Comparison of ENCODE assay signal across 21 mouse cellular contexts in genomic region chr13:77029594-77029993, GRCm38 (mm10).
DNase-seq lines count a peak whose midpoint lies in the region; ATAC-seq and TF ChIP-seq lines count a peak whose summit lies in the region.
"Had no signal": no experiment of that assay in that cellular context is flagged by ENCODE, and none has a peak within 500 bp of the region (broad histone marks: within the 10 kb centered on the region; RNA-seq: fewer than 3 reads in every experiment).

No protein-coding gene starts in this region.

- no peak for DNase-seq in kidney, postnatal 14 days
- peak; percentile 14 for DNase-seq in brain, embryonic 14.5 days (ENCODE audit: low read depth)
- DNase-seq in heart, postnatal 4 days: peak; percentile 20
- DNase-seq in right cerebral cortex, postnatal 25 days: no peak
- DNase-seq in embryo, embryonic 11 days: no peak
- DNase-seq: adrenal gland, postnatal 14 days; cerebellum, adult 18-20 months; forebrain, postnatal 0 days; gastrocnemius, adult 2 months; kidney, adult 2 months; right cerebral cortex, postnatal 4 days; thymus, adult 18-20 months had no signal

- no peaks in the 10 kb centered on the region for H3K9me3 ChIP-seq in kidney, embryonic 16.5 days (ENCODE audit: low read length)
- H3K9me3 ChIP-seq in heart, embryonic 13.5 days: no peaks in the 10 kb centered on the region
- H3K9me3 ChIP-seq: embryonic facial prominence, embryonic 13.5 days; limb, embryonic 10.5 days; liver, embryonic 12.5 days; midbrain, embryonic 12.5 days; neural tube, embryonic 15.5 days had no signal

- H3K4me2 ChIP-seq in kidney, embryonic 16.5 days (replicated peaks; ENCODE audit: low read depth, low read length): no peak overlapping the region
- peak overlapping the region; percentile 52 for H3K4me2 ChIP-seq in heart, embryonic 13.5 days
- H3K4me2 ChIP-seq: embryonic facial prominence, embryonic 13.5 days; liver, embryonic 12.5 days; midbrain, embryonic 12.5 days; neural tube, embryonic 15.5 days had no signal

- H3K4me1 ChIP-seq in kidney, embryonic 16.5 days (ENCODE audit: insufficient read depth, low read length): no peaks in the 10 kb centered on the region
- H3K4me1 ChIP-seq in heart, embryonic 13.5 days: peaks cover 5% of the 10 kb centered on the region; the same call in 1 of the 2 replicates
- H3K4me1 ChIP-seq: embryonic facial prominence, embryonic 13.5 days; limb, embryonic 10.5 days; liver, embryonic 12.5 days; midbrain, embryonic 12.5 days; neural tube, embryonic 15.5 days had no signal

- no peak overlapping the region for H3K27ac ChIP-seq in kidney, embryonic 16.5 days (ENCODE audit: low read length)
- no peak overlapping the region for H3K27ac ChIP-seq in heart, embryonic 13.5 days (replicated peaks)
- H3K27ac ChIP-seq: embryonic facial prominence, embryonic 13.5 days; gastrocnemius, adult 2 months; limb, embryonic 10.5 days; liver, embryonic 12.5 days; midbrain, embryonic 12.5 days; neural tube, embryonic 15.5 days had no signal

- H3K9ac ChIP-seq in kidney, embryonic 16.5 days (replicated peaks; ENCODE audit: low read length): no peak overlapping the region
- no peak overlapping the region for H3K9ac ChIP-seq in heart, embryonic 13.5 days
- H3K9ac ChIP-seq: embryonic facial prominence, embryonic 13.5 days; forebrain, postnatal 0 days; liver, embryonic 12.5 days; midbrain, embryonic 12.5 days; neural tube, embryonic 15.5 days had no signal

- no peaks in the 10 kb centered on the region for H3K36me3 ChIP-seq in kidney, embryonic 16.5 days (ENCODE audit: insufficient read depth, low read length)
- H3K36me3 ChIP-seq in heart, embryonic 13.5 days: no peaks in the 10 kb centered on the region
- H3K36me3 ChIP-seq: embryonic facial prominence, embryonic 13.5 days; limb, embryonic 10.5 days; liver, embryonic 12.5 days; midbrain, embryonic 12.5 days; neural tube, embryonic 15.5 days had no signal

- WGBS in kidney, embryonic 16.5 days: 54% methylated on average over 5 of the region's 5 CpGs
- 33% methylated on average over 5 of the region's 5 CpGs for WGBS in heart, embryonic 13.5 days

- peak; percentile 27; the same call in 1 of the 2 replicates for ATAC-seq in kidney, embryonic 16.5 days (ENCODE audit: low FRiP score, low TSS enrichment)
- no peak for ATAC-seq in heart, embryonic 13.5 days (ENCODE audit: extremely low read depth, insufficient number of reproducible peaks, low FRiP score, low TSS enrichment)
- ATAC-seq: activated CD4-positive, CD25-positive, alpha-beta regulatory T cell, adult 4 months; forebrain, postnatal 0 days; liver, embryonic 12.5 days; Patski had no signal

- TF ChIP-seq POLR2A in brain, embryonic 14.5 days (IDR thresholded peaks at IDR 0.05; ENCODE audit: borderline replicate concordance, extremely low read depth, insufficient read depth, insufficient read length, poor library complexity, severe bottlenecking): no peak

- no peak overlapping the region for H3K4me3 ChIP-seq in kidney, embryonic 16.5 days (ENCODE audit: low read length)
- H3K4me3 ChIP-seq in heart, embryonic 13.5 days: peak overlapping the region; percentile 13; the same call in 1 of the 2 replicates
- H3K4me3 ChIP-seq: embryonic facial prominence, embryonic 13.5 days; gastrocnemius, adult 2 months; limb, embryonic 10.5 days; liver, embryonic 12.5 days; midbrain, embryonic 12.5 days; neural tube, embryonic 15.5 days had no signal

- no peak for TF ChIP-seq CTCF in brain, embryonic 14.5 days (IDR thresholded peaks at IDR 0.05; ENCODE audit: borderline replicate concordance, extremely low read depth, insufficient read depth, insufficient read length)

- no peaks in the 10 kb centered on the region for H3K27me3 ChIP-seq in kidney, embryonic 16.5 days (ENCODE audit: insufficient read depth, low read length)
- H3K27me3 ChIP-seq in heart, embryonic 13.5 days (replicated peaks): no peaks in the 10 kb centered on the region
- H3K27me3 ChIP-seq: embryonic facial prominence, embryonic 13.5 days; liver, embryonic 12.5 days; midbrain, embryonic 12.5 days; neural tube, embryonic 15.5 days; Patski had no signal

Comparison
In these comparisons a context has a peak if more than half of its experiments do, and no peak if none do; other contexts are left out.
1. DNase-seq: peak in brain, embryonic 14.5 days (single experiment) and heart, postnatal 4 days (single experiment); none in kidney, postnatal 14 days (single experiment), right cerebral cortex, postnatal 25 days (single experiment) and embryo, embryonic 11 days (single experiment).